Mouse (Mus musculus): ENCODE results near the gene Mettl14. TPM values are rescaled to one million over a fixed set of nuclear protein-coding genes. Genes with fewer than 3 reads are reported as not detected.

The Mettl14 gene
- total and polyA plus RNA-seq, 3 experiments: 8.5 to 18.8 TPM; not detected in 1

DNA sequence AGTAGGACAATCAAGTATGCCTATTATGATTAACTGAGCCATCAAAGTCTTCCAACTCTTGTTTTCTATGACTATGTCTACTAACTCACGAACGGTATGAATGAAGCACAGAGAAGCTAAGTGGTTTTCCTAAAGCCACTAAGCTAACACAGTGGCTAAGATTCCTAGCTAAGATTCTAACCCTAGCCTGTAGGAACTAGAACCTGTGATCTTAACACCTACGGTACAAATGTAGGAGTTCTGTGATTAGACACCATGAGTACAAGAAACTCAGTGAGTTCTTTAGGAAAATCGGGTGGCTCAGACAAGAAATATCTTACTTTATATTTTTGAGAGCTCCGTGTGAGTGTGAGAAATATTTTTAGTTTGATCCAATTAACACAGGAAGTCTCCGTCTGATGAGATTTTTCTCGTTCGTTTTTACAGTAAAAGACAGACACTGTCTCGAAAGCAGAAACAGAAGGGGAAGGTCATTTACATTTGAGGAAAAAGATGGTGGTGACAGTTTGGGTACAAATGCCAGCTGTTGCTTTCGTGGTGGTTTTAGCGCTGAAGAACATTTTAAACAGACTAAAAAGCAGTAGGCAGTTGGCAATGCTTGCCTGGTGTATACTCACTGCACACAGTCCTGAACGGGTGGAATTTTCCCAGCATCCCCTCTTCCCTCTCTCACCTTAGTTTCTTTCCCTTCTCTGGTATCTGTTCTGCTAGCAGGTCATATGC is 37.7 kb downstream of the Mettl14 start:
- no peaks in the 10 kb centered on the region for H3K79me2 ChIP-seq (ENCODE audit: control insufficient read depth, insufficient read depth, low read length, poor library complexity)
- H3K4me3 ChIP-seq (ENCODE audit: control insufficient read depth in 1 of 2, insufficient read depth in 1 of 2, low read depth in 2 of 2, low read length in 2 of 2): no peak overlapping the region
- H3K9me3 ChIP-seq (replicated peaks; ENCODE audit: insufficient read depth, low read length): no peaks in the 10 kb centered on the region
- peaks cover 0 to under 1% of the 10 kb centered on the region in 2 experiments; a peak in 1 of 4 replicates for H3K36me3 ChIP-seq (ENCODE audit: control insufficient read depth in 1 of 2, insufficient read depth in 2 of 2, low read length in 2 of 2)
- TF ChIP-seq USF1 (IDR thresholded peaks at IDR 0.05; ENCODE audit: low read depth, low read length): no peak
- TF ChIP-seq ELF1 (IDR thresholded peaks at IDR 0.05; ENCODE audit: low read depth, low read length): no peak
- no peak for TF ChIP-seq GATA1 (IDR thresholded peaks at IDR 0.05; ENCODE audit: low read depth, low read length)
- TF ChIP-seq SMC3 (IDR thresholded peaks at IDR 0.05; ENCODE audit: low read depth, low read length): no peak
- no peak for TF ChIP-seq ZMIZ1 (IDR thresholded peaks at IDR 0.05; ENCODE audit: low read depth, low read length)
- TF ChIP-seq CTCF (IDR thresholded peaks at IDR 0.05 in 2 of 3, conservative IDR thresholded peaks at IDR 0.05 in 1 of 3; ENCODE audit: control insufficient read depth in 1 of 3, insufficient read depth in 1 of 3, low read depth in 2 of 3, low read length in 3 of 3, poor library complexity in 1 of 3, severe bottlenecking in 1 of 3): no peak
- TF ChIP-seq UBTF (IDR thresholded peaks at IDR 0.05; ENCODE audit: borderline replicate concordance, insufficient read depth, low read depth, low read length): no peak
- no peak for TF ChIP-seq MAZ (IDR thresholded peaks at IDR 0.05; ENCODE audit: low read depth, low read length)
- no peak for TF ChIP-seq MEF2A (IDR thresholded peaks at IDR 0.05; ENCODE audit: extremely low read depth, insufficient replicate concordance, low read depth, low read length, poor library complexity, severe bottlenecking)
- no peak for TF ChIP-seq MAX (IDR thresholded peaks at IDR 0.05; ENCODE audit: low read length)
- no peak for TF ChIP-seq JUND (IDR thresholded peaks at IDR 0.05; ENCODE audit: low read depth, low read length)
- no peak for TF ChIP-seq TBP (IDR thresholded peaks at IDR 0.05; ENCODE audit: low read depth, low read length)
- TF ChIP-seq MXI1 (IDR thresholded peaks at IDR 0.05; ENCODE audit: low read depth, low read length): no peak
- no peak for TF ChIP-seq TAL1 (IDR thresholded peaks at IDR 0.05; ENCODE audit: low read length)
- no peak for TF ChIP-seq EP300 (IDR thresholded peaks at IDR 0.05; ENCODE audit: low read depth in 1 of 2, low read length in 2 of 2)
- no peak for TF ChIP-seq NELFE (IDR thresholded peaks at IDR 0.05; ENCODE audit: low read depth, low read length)
- TF ChIP-seq GABPA (IDR thresholded peaks at IDR 0.05; ENCODE audit: low read depth, low read length): no peak
- H3K9ac ChIP-seq (ENCODE audit: control insufficient read depth, low read depth, low read length, poor library complexity, severe bottlenecking): no peak overlapping the region
- no peak for DNase-seq (ENCODE audit: low read depth, low spot score)
- H3K27ac ChIP-seq (ENCODE audit: control insufficient read depth, low read depth, low read length): no peak overlapping the region
- no peaks in the 10 kb centered on the region for H3K27me3 ChIP-seq (ENCODE audit: control insufficient read depth in 1 of 2, insufficient read depth in 2 of 2, low read length in 2 of 2)
- no peaks in the 10 kb centered on the region for H3K4me1 ChIP-seq (ENCODE audit: control insufficient read depth in 1 of 2, insufficient read depth in 2 of 2, low read length in 2 of 2)

DNA sequence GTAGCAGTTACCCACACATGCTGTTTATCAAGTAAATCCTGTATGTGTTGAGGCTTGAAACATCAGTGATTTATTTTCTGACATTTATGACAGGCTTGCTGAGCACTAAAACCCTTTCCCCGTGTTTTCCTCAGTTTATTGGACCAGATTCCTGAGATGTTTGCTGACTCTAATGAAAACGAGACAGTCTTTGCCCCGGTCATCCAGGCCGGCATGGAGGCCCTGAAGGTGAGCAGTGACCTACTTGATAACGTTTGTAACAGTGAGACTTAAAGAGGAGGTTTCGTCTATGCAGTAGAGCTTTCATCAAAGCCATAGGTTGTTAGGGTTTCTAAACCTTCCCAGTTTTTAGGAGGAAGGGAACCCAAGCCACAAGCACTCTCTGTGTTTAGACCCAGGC is 42.2 kb downstream of the Mettl14 start:
- peaks cover 0 to 3% of the 10 kb centered on the region in 2 experiments; a peak in 2 of 4 replicates for H3K4me1 ChIP-seq (ENCODE audit: control insufficient read depth in 1 of 2, insufficient read depth in 2 of 2, low read length in 2 of 2)
- H3K9ac ChIP-seq (ENCODE audit: control insufficient read depth, low read depth, low read length, poor library complexity, severe bottlenecking): no peak overlapping the region
- TF ChIP-seq MAZ (IDR thresholded peaks at IDR 0.05; ENCODE audit: low read depth, low read length) (no peak), TCF12 (IDR thresholded peaks at IDR 0.05; ENCODE audit: low read depth, low read length) (no peak), SMC3 (IDR thresholded peaks at IDR 0.05; ENCODE audit: low read depth, low read length) (no peak), USF1 (IDR thresholded peaks at IDR 0.05; ENCODE audit: low read depth, low read length) (no peak), JUND (IDR thresholded peaks at IDR 0.05; ENCODE audit: low read depth, low read length) (no peak), ZNF384 (IDR thresholded peaks at IDR 0.05; ENCODE audit: low read depth, low read length) (no peak), RAD21 (IDR thresholded peaks at IDR 0.05; ENCODE audit: low read depth, low read length) (no peak), POLR2AphosphoS5 (IDR thresholded peaks at IDR 0.05; ENCODE audit: borderline replicate concordance, low read depth, low read length) (no peak), NRF1 (IDR thresholded peaks at IDR 0.05; ENCODE audit: insufficient read depth, low read depth, low read length, poor library complexity, severe bottlenecking) (no peak), TAL1 (IDR thresholded peaks at IDR 0.05; ENCODE audit: low read length) (no peak), NELFE (IDR thresholded peaks at IDR 0.05; ENCODE audit: low read depth, low read length) (no peak)
- H3K36me3 ChIP-seq (ENCODE audit: control insufficient read depth in 1 of 2, insufficient read depth in 2 of 2, low read length in 2 of 2): no peaks in the 10 kb centered on the region; a peak in 1 of 4 replicates
- H3K27me3 ChIP-seq (ENCODE audit: control insufficient read depth in 1 of 2, insufficient read depth in 2 of 2, low read length in 2 of 2): no peaks in the 10 kb centered on the region
- H3K4me3 ChIP-seq (ENCODE audit: control insufficient read depth in 1 of 2, insufficient read depth in 1 of 2, low read depth in 2 of 2, low read length in 2 of 2): no peak overlapping the region
- no peaks in the 10 kb centered on the region for H3K9me3 ChIP-seq (replicated peaks; ENCODE audit: insufficient read depth, low read length)
- H3K27ac ChIP-seq (ENCODE audit: control insufficient read depth, low read depth, low read length): no peak overlapping the region
- H3K79me2 ChIP-seq (ENCODE audit: control insufficient read depth, insufficient read depth, low read length, poor library complexity): no peaks in the 10 kb centered on the region
- DNase-seq (ENCODE audit: low read depth, low spot score): no peak

Data from MEL (cell line).